Mouse (Mus musculus): ENCODE data around the gene Ube2r2.

The Ube2r2 gene

GRCm38 (mm10) chr4:41189809-41190208, 54.3 kb downstream of the Ube2r2 start:
- no peak for DNase-seq

- DNase-seq, result no peak
Observed at GRCm38 (mm10) chr4:41192544-41193512, 57.3 kb downstream of the Ube2r2 start.

- no peak for DNase-seq
Observed at GRCm38 (mm10) chr4:41195328-41195727, 59.8 kb downstream of the Ube2r2 start.

- DNase-seq, result no peak
Observed at GRCm38 (mm10) chr4:41196861-41197610, 61.5 kb downstream of the Ube2r2 start.

GRCm38 (mm10) chr4:41202135-41202534, 66.6 kb downstream of the Ube2r2 start:
- no peak for DNase-seq

GRCm38 (mm10) chr4:41205751-41206150, 70.2 kb downstream of the Ube2r2 start:
- DNase-seq, result no peak

- no peak for DNase-seq
Observed at GRCm38 (mm10) chr4:41208050-41208449, 72.5 kb downstream of the Ube2r2 start.

- no peak for DNase-seq
Observed at GRCm38 (mm10) chr4:41225412-41225811, 89.9 kb downstream of the Ube2r2 start.

- peak; percentile 3 to 12 for DNase-seq
Observed at GRCm38 (mm10) chr4:41226351-41226750, 90.8 kb downstream of the Ube2r2 start.

- DNase-seq, result no peak
Observed at GRCm38 (mm10) chr4:41235621-41236020, 100.1 kb downstream of the Ube2r2 start.

GRCm38 (mm10) chr4:41240916-41241315, 105.4 kb downstream of the Ube2r2 start:
- no peak for DNase-seq
